Mouse (Mus musculus) gastrocnemius, postnatal 36 days (tissue): ENCODE measurements around the gene Ttc39d. TPM values are rescaled to one million over a fixed set of nuclear protein-coding genes. Genes with fewer than 3 reads are reported as not detected.
A peak's percentile ranks its signal among the peaks of the same experiment; 100 is the strongest.
"Not testable (repeated sequence)": the region's sequence is repeated elsewhere in the genome, so short reads cannot be mapped to it uniquely, and the experiment has no call there.

ENCODE experiments used
- DNase-seq, 2 experiments: peaks; one replicate each; pipeline ENCODE4 v3.0.0; 2022
- intact Hi-C: fragments of 180-260 bp; cut with DNase I; formaldehyde crosslinking; loops from one replicate; pipeline ENCODE4 v1.15.1; 2025
- long read RNA-seq, 2 experiments: library from polyadenylated mRNA; stranded (forward); transcript quantifications; one replicate each; pipeline ENCODE4 v2.0.0; 2021
- total RNA-seq, 2 experiments: library from RNA; stranded (reverse); gene quantifications; 2 replicates each; pipeline ENCODE4 v1.2.3; 2021

Gene Ttc39d
- not detected for total RNA-seq
- long read RNA-seq, experiment 1, result 0 reads
- long read RNA-seq, experiment 2, result 0 reads

DNA sequence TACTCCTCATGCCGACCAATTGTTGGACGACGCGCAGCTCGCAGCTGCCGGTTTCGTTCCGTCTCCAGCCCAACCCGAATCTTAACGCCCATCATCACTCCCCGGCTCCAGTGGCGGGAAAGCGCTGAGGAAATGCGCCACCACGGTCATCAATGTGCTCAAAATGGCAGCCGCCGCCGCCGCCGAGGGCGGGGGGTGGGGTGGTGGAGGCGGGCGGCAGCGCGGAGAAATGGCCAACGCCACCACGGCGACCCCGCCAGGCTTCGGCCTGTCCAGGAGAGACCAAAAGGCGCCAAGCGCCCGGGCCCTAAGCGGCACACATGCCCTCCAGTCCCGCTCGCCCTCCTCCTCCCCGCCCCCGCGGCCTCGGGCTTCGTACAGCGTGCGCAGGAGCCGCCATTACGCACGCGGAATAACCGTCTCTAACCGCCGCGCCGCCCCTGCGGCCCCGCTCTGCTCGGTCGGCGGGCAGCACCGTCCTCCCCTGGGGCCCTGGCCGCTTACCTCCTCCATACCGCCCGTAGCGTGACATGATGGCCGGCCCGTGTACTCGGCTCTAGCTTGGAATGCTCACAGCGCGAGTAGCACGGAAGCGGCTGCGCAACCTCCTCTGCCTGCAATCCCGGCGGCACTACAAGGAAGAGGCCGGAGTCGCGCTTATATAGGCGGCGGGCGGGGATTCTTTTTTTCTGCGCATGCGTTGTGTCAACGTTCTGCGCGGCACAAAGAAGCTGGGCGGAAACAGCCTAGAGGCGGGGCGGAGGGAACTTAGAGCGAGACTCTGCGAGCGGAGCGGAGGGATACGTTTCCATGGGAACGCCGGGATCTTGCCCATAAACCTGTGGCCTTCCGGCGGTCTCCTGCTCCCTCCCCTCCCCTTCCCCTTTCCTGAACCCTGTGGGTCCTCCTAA is at the start of gene Ttc39d, which contains the start of gene Srsf7:
Ttc39d (plus strand) TSS at position 790 of the 911 bp plus-strand sequence.
Srsf7 (minus strand) TSS at position 637 of the 911 bp plus-strand sequence.
- DNase-seq, result peak; percentile 97 to 99
- intact Hi-C loops, result no loop called here

DNA sequence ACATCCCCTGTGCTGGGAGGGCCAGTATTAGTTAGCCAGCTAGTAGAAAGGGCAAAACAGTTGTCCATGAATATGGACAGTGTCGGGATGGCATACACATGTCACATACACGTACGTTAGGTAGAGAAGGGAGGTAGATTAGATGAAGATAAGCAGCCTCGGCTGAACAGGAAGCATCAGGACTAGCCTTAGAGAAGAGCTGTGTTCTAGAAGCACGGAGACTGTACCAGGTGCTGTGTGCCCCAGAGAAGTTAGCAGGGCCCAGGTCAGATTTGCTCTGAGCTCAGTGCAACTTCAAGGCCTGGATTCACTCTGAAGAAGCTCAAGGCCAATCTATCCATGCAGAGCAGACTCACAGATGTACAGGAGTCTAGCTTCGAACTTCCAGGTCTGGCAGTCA is 49.8 kb upstream of the Ttc39d start:
- no peak for DNase-seq
- intact Hi-C loops, result no loop called here

DNA sequence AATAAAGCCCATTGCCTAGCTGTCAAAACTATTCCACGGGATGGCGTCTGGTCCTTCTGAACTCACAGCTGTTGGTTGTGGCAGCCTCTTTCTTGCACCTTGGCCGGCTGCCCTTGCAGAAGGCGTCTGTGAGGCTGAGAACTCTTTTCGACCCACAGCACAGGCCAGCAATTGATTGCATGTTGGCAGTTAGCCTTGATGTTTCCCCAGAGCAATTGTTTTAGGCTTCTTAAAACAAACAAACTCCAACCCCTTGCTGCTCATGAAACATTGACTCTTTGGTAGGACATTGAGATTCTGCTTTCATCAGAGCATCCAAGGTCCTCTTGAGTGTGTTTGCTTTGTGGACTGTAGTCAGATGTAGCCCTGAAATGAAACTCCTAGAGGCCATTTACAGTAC is 46.8 kb upstream of the Ttc39d start:
- DNase-seq, result peak; percentile 67 to 73
- intact Hi-C loops, result no loop called here

DNA sequence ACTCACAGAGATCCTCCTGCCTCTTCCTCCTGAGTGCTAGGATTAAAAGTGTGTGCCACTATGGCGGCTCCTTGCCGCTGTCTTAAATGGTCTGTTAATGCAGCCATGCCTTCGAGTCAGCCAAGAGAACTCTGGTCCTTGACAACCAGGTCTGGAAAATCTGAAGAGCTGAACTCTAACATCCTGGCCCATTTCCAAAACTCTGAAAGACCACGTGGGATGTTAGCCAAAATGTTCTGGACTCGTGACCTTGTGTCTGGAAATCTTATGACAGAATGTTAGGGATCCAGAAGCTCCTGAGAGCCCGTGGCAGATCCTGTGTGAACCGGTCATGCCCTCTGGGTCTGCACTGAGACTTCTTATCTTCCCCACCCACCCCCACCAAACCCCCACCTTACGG is 43.3 kb upstream of the Ttc39d start:
- intact Hi-C loops, result no loop called here
- DNase-seq, result no peak

DNA sequence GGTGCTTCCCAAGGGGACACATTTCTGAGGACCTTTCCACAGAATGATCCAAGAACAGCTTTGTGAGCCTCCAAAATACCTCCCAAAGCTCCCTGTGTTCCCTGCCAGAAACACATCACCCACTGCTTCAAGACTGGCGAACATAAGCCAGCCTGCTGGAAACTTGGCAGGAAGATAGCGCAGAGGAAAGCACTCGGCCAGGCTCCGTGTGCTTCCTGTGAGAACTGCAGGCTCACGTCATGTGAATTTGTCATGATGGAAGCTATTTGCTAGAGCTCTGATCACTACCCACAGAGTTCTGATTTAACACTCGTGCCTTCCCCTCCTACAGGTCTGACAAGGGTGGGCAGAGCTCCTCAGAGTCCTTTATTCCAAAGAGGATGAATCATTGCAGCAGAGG is 41.5 kb upstream of the Ttc39d start:
- peak; percentile 23 to 33 for DNase-seq
- intact Hi-C loops, result no loop called here

DNA sequence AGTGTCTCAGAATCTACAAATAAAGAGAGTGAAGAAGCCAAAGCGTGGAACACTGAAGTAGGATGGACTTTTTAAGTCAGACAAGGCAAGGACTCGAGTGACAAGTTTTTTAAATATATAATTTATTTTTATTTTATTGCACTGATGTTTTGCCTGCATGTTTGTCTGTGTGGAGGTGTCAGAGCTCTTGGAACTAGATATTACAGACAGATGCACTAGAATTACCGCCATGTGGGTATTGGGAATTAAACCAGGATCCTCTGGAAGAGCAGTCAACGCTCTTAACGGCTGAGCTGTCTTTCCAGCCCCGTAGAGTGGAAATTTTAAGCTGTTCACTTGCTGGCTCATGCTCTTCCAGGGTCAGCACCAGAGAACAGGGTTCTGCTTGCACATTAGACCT is 40.9 kb upstream of the Ttc39d start:
- intact Hi-C loops, result no loop called here
- no peak for DNase-seq

DNA sequence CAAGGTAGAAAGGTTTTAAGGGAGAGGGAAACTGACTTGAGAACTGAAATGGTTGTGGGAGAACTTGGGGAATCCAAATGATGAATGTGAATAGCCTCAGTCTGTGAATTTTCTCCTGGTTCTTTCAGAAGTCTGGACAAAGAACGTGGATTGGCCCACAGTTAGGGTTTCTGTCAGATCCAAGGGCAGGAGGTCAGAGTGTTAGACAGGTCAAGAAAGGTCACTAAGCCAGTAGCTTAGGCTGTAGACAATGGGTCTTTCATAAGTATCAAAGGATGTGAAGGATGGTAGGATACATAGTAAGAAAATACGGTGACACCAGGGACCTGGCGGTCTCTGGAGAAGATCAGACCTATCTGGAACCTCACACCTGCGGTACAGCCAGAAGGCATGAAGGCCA is 39.8 kb upstream of the Ttc39d start:
- no peak for DNase-seq
- intact Hi-C loops, result no loop called here

DNA sequence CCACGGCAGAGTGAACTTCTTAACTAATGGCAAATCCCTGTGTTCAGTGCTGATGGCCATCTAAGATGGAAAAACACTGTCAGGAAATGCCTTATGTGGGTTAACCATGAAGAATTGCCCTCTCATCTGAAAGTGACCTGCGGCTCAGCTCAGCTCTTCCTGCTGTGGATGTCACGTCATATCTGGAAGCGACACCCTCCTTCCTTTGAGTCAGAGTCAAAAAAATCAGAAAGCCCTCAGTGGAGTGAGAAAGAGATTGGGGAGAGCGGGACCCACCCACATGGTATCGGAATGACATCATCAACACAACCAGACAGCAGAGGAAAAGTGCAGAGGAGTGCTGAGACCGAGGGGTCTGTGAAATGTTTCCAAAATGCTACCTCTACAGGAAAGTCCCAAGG is 39.4 kb upstream of the Ttc39d start:
- DNase-seq, result no peak
- intact Hi-C loops, result no loop called here

DNA sequence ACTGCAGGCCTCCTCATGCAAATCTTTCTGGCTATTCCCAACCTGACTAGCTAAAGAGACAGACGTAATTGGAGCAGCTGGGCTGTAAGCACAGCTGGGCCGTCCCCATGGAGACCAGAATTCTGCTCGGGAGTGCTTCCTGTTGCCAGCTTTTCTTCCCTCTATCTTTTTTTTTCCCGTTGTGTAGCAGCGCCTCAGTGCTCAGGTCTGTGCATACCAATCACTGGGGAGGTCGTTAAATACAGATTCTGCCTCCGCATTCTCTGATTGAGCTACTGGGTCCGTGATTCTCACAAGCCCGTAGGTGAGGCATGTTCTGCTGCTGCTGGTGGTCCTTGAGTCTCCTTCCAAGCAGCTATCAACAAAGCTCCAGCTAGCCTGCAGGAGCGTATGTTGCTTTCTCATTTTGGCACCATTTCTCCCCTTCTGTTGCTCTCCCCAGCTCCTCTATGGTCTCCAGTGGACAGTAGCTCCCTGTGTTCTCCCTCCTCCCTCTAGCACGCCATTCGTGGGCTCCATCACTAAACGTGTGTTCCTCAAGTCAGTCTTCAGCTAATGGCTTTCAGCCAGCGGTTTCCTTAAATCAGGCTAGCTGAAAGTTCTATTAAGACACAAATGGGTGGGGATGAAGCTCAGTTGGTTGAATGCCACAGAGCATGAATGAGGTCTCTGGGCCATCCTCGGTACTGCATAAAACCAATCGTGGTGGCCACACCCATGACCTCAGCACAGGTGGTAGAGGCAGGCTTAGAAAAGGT is 38.7 kb upstream of the Ttc39d start:
- intact Hi-C loops, result no loop called here
- DNase-seq, result peak; percentile 17 to 26

DNA sequence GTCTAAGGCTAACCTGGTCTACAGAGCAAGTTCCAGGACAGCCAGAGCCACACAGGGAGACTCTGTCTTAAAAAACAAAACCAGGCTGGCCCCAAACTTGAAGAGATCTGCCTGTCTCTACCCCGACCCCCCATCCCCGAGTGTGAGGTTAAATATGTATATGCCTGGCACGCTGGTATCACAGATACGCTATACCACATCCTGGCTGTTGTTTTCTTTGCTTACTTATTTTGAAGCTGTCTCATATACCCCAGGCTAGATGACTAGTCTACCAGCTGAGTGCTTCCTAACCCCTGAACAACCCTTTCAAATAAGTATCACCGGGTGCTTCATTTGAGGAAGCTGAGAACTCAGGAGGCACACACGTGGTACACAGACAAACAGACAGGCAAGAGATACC is 37.5 kb upstream of the Ttc39d start:
- DNase-seq, result no peak
- intact Hi-C loops, result no loop called here

DNA sequence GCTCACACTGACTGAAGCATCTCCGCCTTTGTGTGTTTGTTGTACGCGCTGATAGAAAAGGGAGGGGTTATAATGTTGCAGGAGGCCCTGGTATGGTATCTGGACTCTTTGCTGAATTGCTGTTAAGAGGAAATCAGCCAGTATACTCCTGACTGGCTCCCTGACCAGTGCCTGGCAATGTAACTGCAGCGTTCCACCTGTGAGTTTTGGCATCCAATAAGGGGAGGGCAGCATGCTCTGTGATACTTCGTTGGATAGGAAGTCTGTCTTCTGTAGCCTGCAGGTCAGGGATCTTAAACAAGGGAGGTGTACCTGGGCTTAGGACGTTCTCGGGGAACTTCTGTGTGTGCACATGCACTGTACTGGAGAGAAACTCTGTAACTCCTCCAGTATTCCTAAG is 36.3 kb upstream of the Ttc39d start:
- intact Hi-C loops, result no loop called here
- no peak for DNase-seq

DNA sequence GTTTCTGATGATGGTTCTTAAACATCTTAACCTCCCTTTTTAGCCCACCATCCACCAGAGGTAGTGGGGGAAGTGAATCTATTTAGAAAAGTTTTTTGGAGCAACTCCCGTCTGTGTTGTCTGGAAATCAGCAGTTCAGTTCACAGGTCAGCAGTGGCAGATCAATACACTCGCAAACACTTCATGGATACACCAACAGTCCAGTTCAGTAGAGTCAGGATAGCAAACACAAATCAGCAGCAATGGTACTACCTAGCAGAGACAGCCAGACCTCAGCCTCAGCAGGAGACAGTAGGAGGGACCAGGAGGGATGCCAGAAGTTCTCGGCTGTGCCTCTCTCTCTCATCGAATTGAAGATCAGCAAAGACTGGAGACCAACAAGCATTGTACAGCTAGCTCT is 35.3 kb upstream of the Ttc39d start:
- intact Hi-C loops, result no loop called here
- no peak for DNase-seq

DNA sequence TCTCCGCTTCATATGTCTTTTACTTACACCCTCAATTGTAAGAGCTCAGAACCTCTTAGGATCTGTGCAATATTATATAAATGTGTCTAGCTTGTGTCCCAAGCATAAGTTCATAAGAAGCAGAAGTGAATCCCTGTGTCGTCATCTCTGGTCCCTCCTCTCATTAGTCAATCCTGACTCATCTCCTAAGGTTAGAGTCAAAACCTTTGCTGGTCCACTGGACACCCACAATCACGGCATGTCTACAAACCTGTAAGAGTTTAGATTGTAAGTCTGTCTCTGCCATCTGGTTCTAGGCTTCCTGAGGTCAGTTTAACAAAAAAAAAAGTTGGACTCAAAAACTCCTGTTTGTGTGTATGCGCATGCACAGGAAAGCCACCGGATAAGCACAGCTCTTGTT is 34.5 kb upstream of the Ttc39d start:
- intact Hi-C loops, result no loop called here

DNA sequence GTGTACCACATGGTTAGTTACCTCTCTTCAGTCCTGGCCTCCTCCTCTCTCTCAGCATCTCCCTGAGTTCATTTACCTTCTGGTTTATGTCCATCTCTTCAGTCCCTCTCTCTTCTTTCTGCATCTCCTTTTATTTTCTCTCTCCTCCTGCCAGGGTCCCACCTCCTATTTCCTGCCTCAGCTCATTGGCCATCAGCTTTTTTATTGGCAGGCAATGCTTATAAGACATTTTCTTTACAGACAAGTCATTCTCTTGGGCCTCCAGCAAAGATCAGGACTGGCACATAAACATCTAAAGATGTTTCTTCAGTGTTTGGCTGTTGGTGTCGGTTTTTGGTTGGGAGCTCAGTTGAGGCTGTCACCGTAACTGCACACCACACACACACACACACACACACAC is 33.6 kb upstream of the Ttc39d start:
- intact Hi-C loops, result no loop called here
- DNase-seq, result no peak

More for the DNA sequence above, 34.5 kb upstream of the Ttc39d start:
- no peak for DNase-seq

DNA sequence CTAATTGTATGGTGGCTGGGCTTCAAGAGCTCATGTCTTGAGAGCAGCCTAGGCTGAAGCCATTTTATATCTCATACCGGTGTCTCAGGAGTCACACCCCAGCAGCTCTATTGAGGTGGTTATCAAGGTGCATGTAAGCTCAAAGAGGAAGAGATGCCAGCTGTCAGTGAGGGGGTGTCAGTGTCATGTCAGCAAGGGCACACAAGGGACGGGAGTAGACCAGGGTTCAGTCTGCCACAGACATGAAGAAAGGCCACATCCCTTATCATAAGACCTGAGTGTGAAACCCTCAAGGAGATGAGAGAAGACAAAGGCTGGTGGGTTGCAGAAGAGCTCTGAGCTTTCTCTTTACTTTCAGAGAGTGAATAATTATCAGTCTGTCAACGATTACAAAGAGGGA is 33.1 kb upstream of the Ttc39d start:
- intact Hi-C loops, result no loop called here
- DNase-seq, result no peak

DNA sequence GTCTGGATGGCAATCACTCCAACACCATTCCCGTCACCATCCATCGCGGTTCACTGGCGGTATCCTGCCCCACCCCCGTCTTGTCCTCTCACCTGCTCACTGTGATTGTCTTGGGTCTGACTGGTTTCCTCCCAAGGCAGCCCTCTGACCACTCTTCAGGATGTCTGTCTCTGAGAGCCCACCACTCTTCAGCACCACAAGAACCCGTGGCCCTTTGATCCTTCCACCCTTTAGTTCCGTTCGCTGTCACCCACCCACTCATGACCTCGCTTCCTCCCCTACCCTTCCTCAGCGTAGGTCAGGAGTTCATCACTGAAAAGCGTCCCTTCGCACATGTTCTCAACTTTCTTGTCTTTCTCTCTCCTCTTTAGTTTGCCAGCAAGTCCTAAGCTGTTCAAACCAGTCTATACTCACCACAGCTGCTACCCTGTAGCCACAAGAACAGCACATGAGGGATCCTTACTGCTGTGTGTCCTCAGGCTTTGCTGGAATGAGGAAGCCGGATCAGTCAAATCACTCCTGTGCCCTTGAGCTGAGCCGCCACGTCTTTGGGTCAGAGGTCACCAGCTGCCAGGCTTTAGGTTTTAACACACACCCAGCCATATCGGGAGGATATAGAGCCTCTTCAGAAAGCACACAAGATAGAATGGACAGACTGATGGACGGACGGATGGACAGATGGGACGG is 32.4 kb upstream of the Ttc39d start:
- DNase-seq, result no peak
- intact Hi-C loops, result no loop called here

DNA sequence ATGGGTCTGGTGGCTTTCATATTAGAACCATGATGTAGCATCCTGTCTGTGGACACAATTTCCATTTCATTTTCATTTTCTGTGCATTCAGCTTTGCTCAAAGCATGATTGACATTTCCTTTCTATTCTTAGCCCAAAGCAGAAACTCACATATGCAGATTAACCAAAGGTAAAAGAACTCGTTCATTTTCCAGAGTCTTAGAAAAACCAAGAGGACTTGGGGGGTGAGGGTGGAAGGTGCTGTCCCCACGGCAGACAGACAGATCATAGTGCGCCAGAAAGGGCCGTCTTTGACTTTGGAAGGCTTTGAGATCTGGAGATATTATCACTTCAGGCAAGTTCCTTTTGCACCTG is 31.9 kb upstream of the Ttc39d start:
- no peak for DNase-seq
- intact Hi-C loops, result no loop called here

DNA sequence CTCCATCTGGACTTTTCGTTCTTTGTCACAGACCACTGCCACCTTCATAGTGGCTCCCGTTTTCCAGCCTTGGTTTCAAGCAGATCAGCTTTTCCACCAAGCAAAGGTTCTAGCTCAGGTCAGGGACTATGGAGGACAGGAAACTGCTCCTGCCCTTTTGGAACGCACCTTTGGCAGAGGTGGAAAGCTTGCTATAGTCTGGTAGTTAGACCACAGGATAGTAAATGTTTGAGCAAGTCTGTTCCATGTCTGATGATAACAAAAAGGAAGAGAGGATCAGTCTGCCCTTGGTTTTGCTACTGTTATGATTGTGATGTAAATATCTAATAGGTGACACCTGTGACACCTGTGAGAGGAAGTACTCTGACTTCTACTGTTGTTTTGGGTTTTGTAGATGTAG is 31.3 kb upstream of the Ttc39d start:
- DNase-seq, result no peak
- intact Hi-C loops, result no loop called here

DNA sequence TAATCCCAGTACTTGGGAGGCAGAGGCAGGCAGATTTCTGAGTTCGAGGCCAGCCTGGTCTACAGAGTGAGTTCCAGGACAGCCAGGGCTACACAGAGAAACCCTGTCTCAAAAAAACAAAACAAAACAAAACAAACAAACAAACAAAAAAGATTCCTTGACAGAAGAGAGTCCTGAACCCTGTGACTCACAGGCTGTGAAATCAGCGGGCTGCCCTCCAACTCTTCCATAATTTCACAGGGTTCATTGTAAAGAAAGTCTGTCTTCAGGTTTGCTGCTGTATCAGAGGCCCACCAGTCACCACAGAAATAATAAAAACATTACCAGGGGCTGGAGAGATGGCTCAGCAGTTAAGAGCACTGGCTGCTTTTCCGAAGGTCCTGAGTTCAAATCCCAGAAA is 28.4 kb upstream of the Ttc39d start:
- DNase-seq, intact Hi-C loops: not testable (repeated sequence)

DNA sequence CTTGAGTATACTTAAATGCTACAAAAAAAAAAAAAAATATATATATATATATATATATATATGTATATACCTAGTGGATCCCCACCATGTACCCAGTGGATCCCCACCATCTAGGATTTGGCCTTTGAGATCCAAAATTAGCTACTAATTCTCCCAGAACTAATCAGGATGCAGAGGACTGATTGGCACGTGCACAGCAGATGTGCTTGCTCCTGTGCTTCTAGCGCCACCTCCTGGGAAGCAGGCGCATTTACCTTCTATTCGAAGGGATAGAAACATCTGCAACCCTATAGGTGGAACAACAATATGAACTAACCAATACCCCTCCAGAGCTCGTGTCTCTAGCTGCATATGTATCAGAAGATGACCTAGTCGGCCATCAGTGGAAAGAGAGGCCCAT is 27.3 kb upstream of the Ttc39d start:
- intact Hi-C loops, result loop anchor here (2.0 to 10.0 kb wide), 3 partner anchors 131 to 515 kb away; no protein-coding TSS in a partner anchor
- peak; percentile 43 to 65 for DNase-seq

DNA sequence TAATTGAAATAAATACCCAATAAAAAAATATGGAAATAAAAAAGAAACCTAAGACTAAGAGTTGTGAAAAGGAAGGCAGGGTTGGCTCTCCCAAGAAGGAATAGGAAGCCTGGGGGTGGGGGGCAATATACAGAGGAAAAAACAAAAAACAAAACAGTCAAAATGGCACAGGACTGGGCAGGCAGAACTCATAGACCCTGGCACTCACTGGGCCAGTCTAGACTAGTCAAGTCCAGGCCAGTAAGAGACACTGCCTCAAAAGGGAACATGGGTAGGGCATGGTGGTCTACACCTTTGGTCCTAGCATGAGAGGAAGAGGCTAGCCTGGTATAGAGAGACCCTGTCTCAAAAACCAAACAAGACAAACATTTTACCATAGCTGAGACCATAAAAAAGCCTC is 26.8 kb upstream of the Ttc39d start:
- DNase-seq, result no peak
- intact Hi-C loops, result loop anchor here (2.0 to 10.0 kb wide), 3 partner anchors 132 to 516 kb away; no protein-coding TSS in a partner anchor
